Mouse (Mus musculus) right cerebral cortex, adult 2 months (tissue): ENCODE data around the gene Shisal1.

Experiments
- DNase-seq, 2 experiments: peaks; one replicate each; pipeline ENCODE4 v3.0.0; 2021 to 2022; ENCODE audit warnings: low spot score in 2 of 2

Gene Shisal1

DNA sequence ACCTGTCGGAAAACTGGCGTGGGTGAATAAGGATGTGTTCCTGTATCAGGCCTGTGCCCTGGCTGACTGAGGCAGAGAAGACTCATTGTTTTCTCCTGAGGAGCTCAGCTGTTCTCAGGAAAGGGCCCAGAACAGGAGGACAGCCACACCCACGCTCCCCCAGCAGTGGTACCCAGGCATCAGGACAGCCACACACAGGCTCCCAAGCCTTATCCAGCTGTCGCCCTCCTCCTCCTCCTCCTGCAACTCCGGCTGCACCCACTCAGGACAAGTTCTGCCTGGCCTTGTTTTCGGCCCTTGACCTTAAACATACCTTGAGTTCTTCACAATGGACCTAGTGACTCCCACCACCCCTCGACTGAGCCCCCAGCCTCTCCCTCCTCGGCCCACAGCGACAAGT is 68.2 kb downstream of the Shisal1 start:
- DNase-seq: no peak

DNA sequence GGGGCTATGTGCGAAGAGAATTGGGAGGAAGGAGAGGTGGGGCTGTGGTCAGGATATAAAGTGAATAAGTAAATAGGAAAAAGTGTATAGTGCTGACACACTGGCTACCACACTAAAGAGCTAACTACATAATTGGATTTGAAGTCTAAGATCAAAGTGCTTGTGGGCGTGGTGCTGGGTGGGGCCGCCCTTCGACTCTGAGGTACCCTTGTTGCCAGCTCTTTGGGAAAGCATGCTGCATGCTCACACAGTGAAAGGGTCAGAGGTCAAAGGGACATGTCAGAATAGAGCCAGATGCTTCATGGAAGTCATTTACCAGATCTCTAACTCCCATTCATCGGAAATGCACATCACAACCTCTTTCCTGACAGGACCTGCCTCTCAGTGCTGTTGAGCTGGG is 74.1 kb downstream of the Shisal1 start:
- DNase-seq: no peak

DNA sequence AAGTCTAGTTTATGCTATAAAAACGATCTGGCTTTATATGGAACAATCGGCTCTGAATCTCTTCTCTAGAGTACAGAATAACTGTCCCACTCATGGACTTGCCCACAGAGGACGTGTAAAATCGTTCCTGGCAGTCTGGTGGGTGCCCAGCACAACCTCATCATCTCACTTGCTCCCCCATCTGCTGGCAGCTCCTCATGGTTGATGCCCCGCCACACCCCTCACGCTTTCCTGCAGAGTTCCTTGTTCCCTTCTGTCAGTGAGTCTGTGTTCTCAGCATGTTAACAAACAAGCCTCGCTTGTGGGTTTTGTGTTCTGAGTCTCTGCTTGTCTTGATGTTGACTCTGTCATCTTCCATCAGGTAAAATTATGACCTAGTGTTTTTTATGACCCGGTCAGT is 79.5 kb downstream of the Shisal1 start:
- no peak for DNase-seq

DNA sequence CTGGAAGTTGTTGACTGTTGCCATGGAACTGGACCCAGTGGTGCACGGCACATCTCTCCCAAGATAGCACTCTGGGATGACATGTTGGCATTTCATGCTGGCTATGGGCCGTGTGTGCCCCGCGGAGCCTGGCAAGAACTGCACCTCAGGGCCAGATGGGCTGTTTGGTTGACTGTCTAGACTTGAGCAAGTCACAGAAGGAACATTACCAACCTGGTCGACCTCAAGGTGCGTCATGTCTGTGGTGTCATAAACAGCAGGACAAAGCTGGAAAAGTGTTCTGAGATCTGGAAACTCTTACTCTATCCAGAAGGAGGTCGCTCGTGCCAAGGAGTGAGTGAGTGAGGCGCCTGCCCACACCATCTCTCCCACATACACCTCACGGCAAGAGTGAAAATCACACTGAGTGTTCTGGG is 80.3 kb downstream of the Shisal1 start:
- peak; percentile 54 to 57 for DNase-seq

GRCm38 (mm10) chr15:84365675-84366381 is 81.1 kb downstream of the Shisal1 start:
- DNase-seq: no peak

DNA sequence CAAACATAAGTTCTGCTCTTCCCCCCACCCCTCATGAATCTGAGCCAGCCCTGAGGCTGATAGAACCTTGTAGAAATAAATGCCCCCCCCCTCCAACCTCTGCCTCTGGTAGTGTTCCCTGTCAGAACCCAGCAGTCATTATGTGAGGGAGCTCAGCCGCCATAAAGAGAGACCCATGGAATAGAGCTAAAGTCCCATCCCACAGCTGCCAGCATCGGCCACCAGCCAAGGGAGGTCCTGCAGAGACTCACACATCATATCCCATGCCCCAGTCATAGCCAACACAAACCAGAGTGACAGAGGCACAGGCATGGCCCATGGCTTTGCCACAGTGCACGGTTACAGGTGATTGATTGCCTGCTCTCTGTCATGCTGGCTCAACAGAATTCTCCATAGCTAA is 82.2 kb downstream of the Shisal1 start:
- DNase-seq: no peak

GRCm38 (mm10) chr15:84355081-84355480 is 91.8 kb downstream of the Shisal1 start:
- no peak for DNase-seq

- DNase-seq: peak; percentile 27 to 37
These were observed 94.7 kb downstream of the Shisal1 start for GRCm38 (mm10) chr15:84351915-84352844.

GRCm38 (mm10) chr15:84351342-84351741 is 95.6 kb downstream of the Shisal1 start:
- no peak for DNase-seq

GRCm38 (mm10) chr15:84349915-84350738 is 96.8 kb downstream of the Shisal1 start:
- DNase-seq: no peak

- no peak for DNase-seq
These were observed 98.1 kb downstream of the Shisal1 start for GRCm38 (mm10) chr15:84348769-84349168.

- no peak for DNase-seq
These were observed 106.0 kb downstream of the Shisal1 start for GRCm38 (mm10) chr15:84340926-84341325.

GRCm38 (mm10) chr15:84337599-84337998 is 109.3 kb downstream of the Shisal1 start:
- DNase-seq: peak; percentile 47 to 52

DNA sequence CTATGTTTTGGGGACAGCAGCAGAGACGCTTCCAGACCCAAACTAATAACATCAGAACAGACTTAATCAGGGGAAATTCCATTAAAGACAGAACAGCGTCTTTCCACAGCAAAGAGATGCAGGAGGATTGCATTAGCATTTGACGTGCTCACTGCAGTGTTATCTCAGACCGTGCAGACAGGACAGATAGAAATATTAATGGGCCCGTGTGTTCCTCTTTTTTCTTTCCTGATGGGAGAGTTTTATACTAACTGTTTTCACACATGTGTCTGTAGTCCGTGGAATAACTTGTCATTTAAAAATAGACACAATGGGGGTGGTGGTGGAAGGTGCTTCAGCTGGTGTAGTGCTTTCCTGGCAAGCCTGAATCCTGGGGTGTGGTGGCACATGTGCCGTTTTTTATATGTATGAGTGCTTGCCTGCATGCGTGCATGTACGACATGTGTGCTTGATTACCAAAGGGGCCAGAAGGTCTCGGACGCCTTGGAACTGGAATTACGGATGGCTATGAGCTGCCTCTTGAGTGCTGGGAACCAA is 110.5 kb downstream of the Shisal1 start:
- no peak for DNase-seq

GRCm38 (mm10) chr15:84331066-84331612 is 115.8 kb downstream of the Shisal1 start:
- no peak for DNase-seq

GRCm38 (mm10) chr15:84329940-84330339 is 117.0 kb downstream of the Shisal1 start:
- no peak for DNase-seq
